Comparison of ENCODE assay signal across 9 mouse cellular contexts in genomic region chr1:180407171-180407671, GRCm38 (mm10).
DNase-seq lines count a peak whose midpoint lies in the region; ATAC-seq and TF ChIP-seq lines count a peak whose summit lies in the region.
"Had no signal": no experiment of that assay in that cellular context is flagged by ENCODE, and none has a peak within 500 bp of the region (broad histone marks: within the 10 kb centered on the region; RNA-seq: fewer than 3 reads in every experiment).

No protein-coding gene starts in this region.

- no peak overlapping the region for H3K4me3 ChIP-seq in embryonic facial prominence, embryonic 11.5 days (ENCODE audit: low read depth, low read length)
- peak overlapping the region; percentile 14; the same call in 1 of the 2 replicates for H3K4me3 ChIP-seq in hindbrain, embryonic 13.5 days
- no peak overlapping the region for H3K4me3 ChIP-seq in midbrain, embryonic 16.5 days (ENCODE audit: low read depth, low read length)
- H3K4me3 ChIP-seq in testis, adult 2 months (ENCODE audit: control insufficient read depth, low read depth, low read length): no peak overlapping the region

- TF ChIP-seq POLR2A in testis, adult 2 months (IDR thresholded peaks at IDR 0.05; ENCODE audit: control insufficient read depth, low read depth, low read length): no peak

- no peaks in the 10 kb centered on the region for H3K9me3 ChIP-seq in embryonic facial prominence, embryonic 11.5 days (replicated peaks; ENCODE audit: control insufficient read depth, low read length)
- no peaks in the 10 kb centered on the region for H3K9me3 ChIP-seq in hindbrain, embryonic 13.5 days
- no peaks in the 10 kb centered on the region for H3K9me3 ChIP-seq in midbrain, embryonic 16.5 days (replicated peaks; ENCODE audit: control insufficient read depth, low read length, poor library complexity, severe bottlenecking)

- H3K4me2 ChIP-seq in embryonic facial prominence, embryonic 11.5 days (ENCODE audit: low read depth, low read length): peak overlapping the region; percentile 31
- H3K4me2 ChIP-seq in hindbrain, embryonic 13.5 days: peak overlapping the region; percentile 44
- H3K4me2 ChIP-seq in midbrain, embryonic 16.5 days (ENCODE audit: low read length): peak overlapping the region; percentile 44

- no peaks in the 10 kb centered on the region for H3K36me3 ChIP-seq in embryonic facial prominence, embryonic 11.5 days (replicated peaks; ENCODE audit: control insufficient read depth, insufficient read depth, low read depth, low read length)
- no peaks in the 10 kb centered on the region for H3K36me3 ChIP-seq in hindbrain, embryonic 13.5 days
- H3K36me3 ChIP-seq in midbrain, embryonic 16.5 days (ENCODE audit: control insufficient read depth, insufficient read depth, low read length): no peaks in the 10 kb centered on the region
- H3K36me3 ChIP-seq in testis, adult 2 months (ENCODE audit: control insufficient read depth, insufficient read depth, low read length): no peaks in the 10 kb centered on the region

- peak overlapping the region; percentile 46; the same call in 1 of the 2 replicates for H3K9ac ChIP-seq in embryonic facial prominence, embryonic 11.5 days (replicated peaks; ENCODE audit: low read length)
- peak overlapping the region; percentile 3; the same call in 1 of the 2 replicates for H3K9ac ChIP-seq in hindbrain, embryonic 13.5 days
- H3K9ac ChIP-seq in midbrain, embryonic 16.5 days (ENCODE audit: low read depth, low read length): no peak overlapping the region; the same call in 1 of the 2 replicates

- 11% methylated on average over 16 of the region's 16 CpGs for WGBS in embryonic facial prominence, embryonic 11.5 days
- 15% methylated on average over 16 of the region's 16 CpGs for WGBS in hindbrain, embryonic 13.5 days
- WGBS in midbrain, embryonic 16.5 days: 11% methylated on average over 16 of the region's 16 CpGs

- ATAC-seq in cerebellum, adult (ENCODE audit: insufficient number of reproducible peaks, low FRiP score, low TSS enrichment): peak; percentile 65; the same call in 1 of the 2 replicates
- ATAC-seq in embryonic facial prominence, embryonic 11.5 days (replicated peaks; ENCODE audit: insufficient number of reproducible peaks, low FRiP score, low TSS enrichment, low read depth): no peak; the same call in 1 of the 2 replicates
- peak; percentile 83 for ATAC-seq in hindbrain, embryonic 13.5 days (ENCODE audit: low FRiP score)
- ATAC-seq in midbrain, embryonic 16.5 days: peak; percentile 79
- ATAC-seq: Patski had no signal

- no peak for DNase-seq in cerebellum, adult 11-12 months
- DNase-seq in adipocyte (ENCODE audit: low spot score): peak; percentile 60
- peak; percentile 85 for DNase-seq in embryonic facial prominence, embryonic 11.5 days (ENCODE audit: low spot score)
- peak; percentile 78 for DNase-seq in liver

- no peaks in the 10 kb centered on the region for H3K27me3 ChIP-seq in embryonic facial prominence, embryonic 11.5 days (ENCODE audit: control insufficient read depth, insufficient read depth, low read length)
- H3K27me3 ChIP-seq in hindbrain, embryonic 13.5 days: no peaks in the 10 kb centered on the region
- no peaks in the 10 kb centered on the region for H3K27me3 ChIP-seq in midbrain, embryonic 16.5 days (ENCODE audit: control insufficient read depth, insufficient read depth, low read depth, low read length)
- H3K27me3 ChIP-seq in testis, adult 2 months (ENCODE audit: control insufficient read depth, insufficient read depth, low read length): no peaks in the 10 kb centered on the region
- H3K27me3 ChIP-seq: Patski had no signal

- H3K4me1 ChIP-seq in embryonic facial prominence, embryonic 11.5 days (ENCODE audit: control insufficient read depth, insufficient read depth, low read length): peaks cover 5% of the 10 kb centered on the region; the same call in 1 of the 2 replicates
- H3K4me1 ChIP-seq in hindbrain, embryonic 13.5 days (replicated peaks): peaks cover 19% of the 10 kb centered on the region
- peaks cover 6% of the 10 kb centered on the region; the same call in 1 of the 2 replicates for H3K4me1 ChIP-seq in midbrain, embryonic 16.5 days (ENCODE audit: control insufficient read depth, insufficient read depth, low read length)
- H3K4me1 ChIP-seq in testis, adult 2 months (ENCODE audit: control insufficient read depth, insufficient read depth, low read length): peaks cover 21% of the 10 kb centered on the region

- no peak overlapping the region for H3K27ac ChIP-seq in embryonic facial prominence, embryonic 11.5 days (replicated peaks; ENCODE audit: low read depth, low read length)
- peak overlapping the region; percentile 70 for H3K27ac ChIP-seq in hindbrain, embryonic 13.5 days
- H3K27ac ChIP-seq in midbrain, embryonic 16.5 days (ENCODE audit: low read length): peak overlapping the region; percentile 57
- H3K27ac ChIP-seq in testis, adult 2 months (ENCODE audit: control insufficient read depth, insufficient read depth, low read depth, low read length): no peak overlapping the region

- peak; percentile 60 for TF ChIP-seq CTCF in testis, adult 2 months (IDR thresholded peaks at IDR 0.05; ENCODE audit: control insufficient read depth, insufficient read depth, insufficient replicate concordance, low read depth, low read length)

Comparison
In these comparisons a context has a peak if more than half of its experiments do, and no peak if none do; other contexts are left out.
1. H3K27ac ChIP-seq: peak in hindbrain, embryonic 13.5 days (single experiment) and midbrain, embryonic 16.5 days (single experiment); none in embryonic facial prominence, embryonic 11.5 days (single experiment) and testis, adult 2 months (single experiment).
2. Peak in every context shown above with its lines, with median percentiles within 50 percentile points of each other: H3K4me2 ChIP-seq.